Mouse (Mus musculus) heart, embryonic 16.5 days (tissue): ENCODE results near the gene Zfp101. TPM values are rescaled to one million over a fixed set of nuclear protein-coding genes. Genes with fewer than 3 reads are reported as not detected.

ENCODE experiments used
- ATAC-seq: fragments of 200-750 bp; cut with Nextera tagmentation; replicated peaks from 2 replicates; pipeline ENCODE4 v1.8.0; 2017; ENCODE audit warnings: moderate number of reproducible peaks; ENCODE audit not compliant: insufficient read depth, low FRiP score; ENCODE audit errors: extremely low read depth
- H3K27ac ChIP-seq: fragments of 300-500 bp; sonication (generic); 2 replicates; pipeline ENCODE4 v1.5.1; 2014; ENCODE audit warnings: mild to moderate bottlenecking, low read length, control low read depth, moderate library complexity
- H3K27me3 ChIP-seq: fragments of 300-500 bp; sonication (generic); 2 replicates; pipeline ENCODE4 v1.6.1; 2014; ENCODE audit warnings: low read length, mixed read lengths; ENCODE audit not compliant: control insufficient read depth, insufficient read depth
- H3K36me3 ChIP-seq: fragments of 300-500 bp; sonication (generic); 2 replicates; pipeline ENCODE4 v1.6.1; 2014; ENCODE audit not compliant: control insufficient read depth, insufficient read depth
- H3K4me1 ChIP-seq: fragments of 300-500 bp; sonication (generic); 2 replicates; pipeline ENCODE4 v1.6.1; 2014; ENCODE audit warnings: low read length, mixed read lengths; ENCODE audit not compliant: control insufficient read depth, insufficient read depth
- H3K4me2 ChIP-seq: fragments of 300-500 bp; sonication (generic); 2 replicates; pipeline ENCODE4 v1.6.1; 2014; ENCODE audit warnings: low read depth, mild to moderate bottlenecking, control low read depth, low read length
- H3K4me3 ChIP-seq: fragments of 300-500 bp; sonication (generic); 2 replicates; pipeline ENCODE4 v1.5.1; 2014; ENCODE audit warnings: mild to moderate bottlenecking, control low read depth, low read length
- H3K9ac ChIP-seq: fragments of 300-500 bp; sonication (generic); 2 replicates; pipeline ENCODE4 v1.6.1; 2014; ENCODE audit warnings: low read length, control low read depth
- H3K9me3 ChIP-seq: fragments of 300-500 bp; sonication (generic); replicated peaks from 2 replicates; pipeline ENCODE4 v1.6.1; 2016; ENCODE audit warnings: low read length; ENCODE audit not compliant: control insufficient read depth
- WGBS: fragments of 180-500 bp; shearing (Covaris S2); extraction: QIAGEN DNeasy Blood & Tissue Kit; methylation state at CpG from one replicate; pipeline ENCODE4 v1.1.7; 2014; 5-methylcytosine and 5-hydroxymethylcytosine counted together
- polyA plus RNA-seq: library from polyadenylated mRNA; unstranded; fragments of >200 nt; fragmentation: Nextera tagmentation; extraction: Ambion mirVana; gene quantifications from 2 replicates; pipeline ENCODE4 v1.2.1, GENCODE M21; 2015

Zfp101 gene
- polyA plus RNA-seq, 1 experiment from 2014 or later = 7.9 TPM

DNA sequence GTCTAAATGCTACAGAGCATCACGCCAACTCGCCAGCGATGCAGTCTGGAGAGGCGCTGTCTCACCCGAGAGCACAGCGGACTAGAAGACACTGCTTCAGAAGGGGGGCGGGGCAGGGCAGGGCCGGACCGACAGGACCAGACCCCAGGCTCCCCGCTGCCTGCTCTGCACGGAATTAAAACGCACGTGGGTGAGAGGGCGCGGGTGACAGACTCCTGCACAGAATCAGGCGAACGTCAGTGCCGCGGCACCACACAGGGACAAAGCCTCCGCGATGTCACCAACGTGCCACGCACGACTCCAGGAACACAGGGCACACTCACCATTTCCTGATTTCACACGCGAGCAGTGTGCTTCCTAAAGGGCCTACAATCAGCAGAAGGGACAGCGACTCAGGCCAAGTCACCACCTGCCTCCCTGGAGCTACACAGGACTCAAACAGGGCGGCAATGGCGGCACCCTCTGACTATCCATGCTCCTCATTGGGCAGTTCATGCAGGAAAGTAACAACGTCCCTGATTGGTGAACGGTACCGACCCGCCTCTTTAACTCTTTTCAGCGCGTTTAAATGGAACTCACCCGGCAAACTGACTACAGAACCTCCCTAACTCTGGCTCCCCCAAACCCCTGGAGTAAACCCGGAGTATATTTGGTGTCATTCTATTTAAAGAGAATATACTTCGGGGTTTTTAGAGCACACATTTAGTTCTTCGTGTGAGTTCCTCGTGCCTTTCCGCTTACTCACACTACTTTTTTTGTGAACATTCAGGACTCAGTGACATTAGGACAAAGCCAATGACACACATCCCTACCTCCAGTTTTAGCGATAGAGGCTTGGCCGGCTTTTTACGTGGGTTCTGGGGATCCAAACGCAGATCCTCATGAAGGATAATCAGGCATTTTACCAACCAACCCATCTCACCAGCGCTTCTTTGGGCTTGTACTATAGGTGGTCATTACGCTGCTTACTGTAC lies 35.7 kb downstream of the Zfp101 start, which contains the start of gene Zfp81:
Gene Zfp81, minus strand, starts transcription at position 468 of the 974 bp plus-strand sequence.
- Histone ChIP-seq H3K27ac (peak within 1 kb of the TSS; percentile 89), H3K4me3 (peak within 1 kb of the TSS; percentile 99), H3K4me2 (peak within 1 kb of the TSS; percentile 88), H3K27me3 (no peaks in the 10 kb centered on the region), H3K9me3 (no peaks in the 10 kb centered on the region), H3K36me3 (no peaks in the 10 kb centered on the region), H3K4me1 (peaks cover 13% of the 10 kb centered on the region), H3K9ac (peak within 1 kb of the TSS; percentile 90)
- 4% methylated on average over 47 of the region's 47 CpGs for WGBS
- peak; percentile 100 for ATAC-seq

DNA sequence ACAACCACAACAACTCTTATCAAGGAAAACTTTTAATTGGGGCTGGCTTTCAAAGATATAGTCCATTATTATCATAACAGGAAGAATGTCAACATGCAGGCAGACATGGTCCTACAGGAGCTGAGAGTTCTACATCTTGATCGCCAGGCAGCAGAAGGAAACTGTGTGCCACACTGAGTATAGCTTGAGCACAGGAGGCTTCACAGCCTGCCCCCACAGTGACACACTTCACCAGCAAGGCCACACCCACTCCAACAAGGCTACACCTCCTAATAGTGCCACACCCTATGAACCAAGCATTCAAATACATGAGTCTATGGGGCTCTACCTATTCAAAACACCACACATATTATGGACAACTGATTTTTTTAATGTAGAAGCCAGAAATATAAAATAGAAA lies 41.5 kb downstream of the Zfp101 start:
- peaks cover 6% of the 10 kb centered on the region for H3K9me3 ChIP-seq
- H3K4me2 ChIP-seq = no peak overlapping the region
- no peak overlapping the region for H3K9ac ChIP-seq
- no peaks in the 10 kb centered on the region; the same call in 1 of the 2 replicates for H3K36me3 ChIP-seq
- 96% methylated on average over 1 of the region's 1 CpGs for WGBS
- H3K4me3 ChIP-seq = no peak overlapping the region
- no peaks in the 10 kb centered on the region for H3K27me3 ChIP-seq
- H3K4me1 ChIP-seq = peaks cover 6% of the 10 kb centered on the region; the same call in 1 of the 2 replicates
- no peak for ATAC-seq
- H3K27ac ChIP-seq = no peak overlapping the region

Other genes starting within 250 kb of the Zfp101 start
- not detected in 2 replicates for gene Olfr55, start 226.2 kb downstream of the Zfp101 start, polyA plus RNA-seq
- 0.05 TPM in 1 of 2 replicates, not detected in the other for gene Olfr239, start 203.3 kb downstream of the Zfp101 start, polyA plus RNA-seq
- 0.03 TPM in 1 of 2 replicates, not detected in the other for gene Olfr1564, start 173.0 kb downstream of the Zfp101 start, polyA plus RNA-seq
- gene Zfp955a, start 139.5 kb downstream of the Zfp101 start, polyA plus RNA-seq = 16.0 and 17.4 TPM in 2 replicates
- gene Olfr63, start 130.0 kb downstream of the Zfp101 start, polyA plus RNA-seq = 0.04 TPM in 1 of 2 replicates, not detected in the other
- gene Zfp955b, start 105.1 kb downstream of the Zfp101 start, polyA plus RNA-seq = 10.3 TPM in 2 replicates
- gene Zfp81, start 35.8 kb downstream of the Zfp101 start, polyA plus RNA-seq = 6.3 and 6.5 TPM in 2 replicates
- gene Actl9, start 38.3 kb upstream of the Zfp101 start, polyA plus RNA-seq = not detected in 2 replicates
- 31.5 and 43.8 TPM in 2 replicates for gene Adamts10, start 129.6 kb upstream of the Zfp101 start, polyA plus RNA-seq
- 2.8 and 3.8 TPM in 2 replicates for gene Myo1f, start 161.1 kb upstream of the Zfp101 start, polyA plus RNA-seq
- 25.8 and 28.7 TPM in 2 replicates for gene Zfp414, start 234.4 kb upstream of the Zfp101 start, polyA plus RNA-seq
- gene Pram1, start 243.4 kb upstream of the Zfp101 start, polyA plus RNA-seq = 0.41 and 0.49 TPM in 2 replicates